Mouse (Mus musculus): ENCODE measurements at regions not wholly inside any gene's neighbourhood (a gene's known extent, or its start where the extent isn't known, plus 50 kb on each side); places are given as distances from the start of the nearest gene placed in this dataset.

- TF ChIP-seq CTCF (conservative IDR thresholded peaks at IDR 0.05; ENCODE audit: low read length) = no peak
- TF ChIP-seq POU5F1 (IDR thresholded peaks at IDR 0.05; ENCODE audit: borderline replicate concordance, low read length) = no peak
Observed at GRCm38 (mm10) chr3:103489786-103490185, 85.2 kb upstream of the Syt6 start.
